Mouse (Mus musculus) hindbrain, embryonic 11.5 days (tissue): ENCODE measurements around the gene Bcl7c. TPM values are rescaled to one million over a fixed set of nuclear protein-coding genes. Genes with fewer than 3 reads are reported as not detected.
"Not testable (repeated sequence)": the region's sequence is repeated elsewhere in the genome, so short reads cannot be mapped to it uniquely, and the experiment has no call there.

Experiments used
- ATAC-seq: fragments of 200-750 bp; cut with Nextera tagmentation; 2 replicates; pipeline ENCODE4 v1.8.0; 2017; ENCODE audit warnings: mild to moderate bottlenecking, moderate TSS enrichment, moderate library complexity; ENCODE audit not compliant: low FRiP score
- DNase-seq: peaks from one replicate; pipeline ENCODE4 v3.0.0-alpha.2; 2015; ENCODE audit warnings: low spot score
- H3K27ac ChIP-seq: fragments of 300-500 bp; sonication (generic); 2 replicates; pipeline ENCODE4 v1.5.1; 2014; ENCODE audit warnings: mild to moderate bottlenecking, low read depth, low read length
- H3K27me3 ChIP-seq: fragments of 300-500 bp; sonication (generic); 2 replicates; pipeline ENCODE4 v1.6.1; 2014; ENCODE audit warnings: mild to moderate bottlenecking, low read length, moderate library complexity, mixed read lengths; ENCODE audit not compliant: control insufficient read depth, insufficient read depth
- H3K36me3 ChIP-seq: fragments of 300-500 bp; sonication (generic); 2 replicates; pipeline ENCODE4 v1.6.1; 2014; ENCODE audit warnings: mild to moderate bottlenecking, low read length, moderate library complexity, mixed read lengths; ENCODE audit not compliant: control insufficient read depth, insufficient read depth
- H3K4me1 ChIP-seq: fragments of 300-500 bp; sonication (generic); replicated peaks from 2 replicates; pipeline ENCODE4 v1.6.1; 2014; ENCODE audit warnings: low read length, mixed read lengths; ENCODE audit not compliant: control insufficient read depth, insufficient read depth
- H3K4me2 ChIP-seq: fragments of 300-500 bp; sonication (generic); replicated peaks from 2 replicates; pipeline ENCODE4 v1.6.1; 2014; ENCODE audit warnings: mild to moderate bottlenecking, low read depth, low read length
- H3K4me3 ChIP-seq: fragments of 300-500 bp; sonication (generic); 2 replicates; pipeline ENCODE4 v1.5.1; 2014; ENCODE audit warnings: low read depth, low read length
- H3K9ac ChIP-seq: fragments of 300-500 bp; sonication (generic); 2 replicates; pipeline ENCODE4 v1.6.1; 2014; ENCODE audit warnings: low read depth, low read length
- H3K9me3 ChIP-seq: fragments of 300-500 bp; sonication (generic); 2 replicates; pipeline ENCODE4 v1.6.1; 2016; ENCODE audit warnings: low read length; ENCODE audit not compliant: control insufficient read depth
- WGBS: fragments of 180-500 bp; shearing (Covaris S2); extraction: QIAGEN DNeasy Blood & Tissue Kit; methylation state at CpG from one replicate; pipeline ENCODE4 v1.1.7; 2014; 5-methylcytosine and 5-hydroxymethylcytosine counted together
- polyA plus RNA-seq: library from polyadenylated mRNA; unstranded; fragments of >200 nt; fragmentation: Nextera tagmentation; extraction: Ambion mirVana; gene quantifications from 2 replicates; pipeline ENCODE4 v1.2.1, GENCODE M21; 2014

Gene Bcl7c
- polyA plus RNA-seq, 1 experiment from 2014 or later = 61.5 TPM

- WGBS = 92% methylated on average over 7 of the region's 7 CpGs
- not testable (repeated sequence) for ATAC-seq, H3K27ac ChIP-seq, H3K9me3 ChIP-seq, H3K4me1 ChIP-seq, H3K36me3 ChIP-seq, H3K4me3 ChIP-seq, DNase-seq, H3K4me2 ChIP-seq, H3K9ac ChIP-seq, H3K27me3 ChIP-seq
These were observed 15.0 kb downstream of the Bcl7c start for GRCm38 (mm10) chr7:127693730-127694129.

GRCm38 (mm10) chr7:127693290-127693689 lies 15.4 kb downstream of the Bcl7c start:
- Histone ChIP-seq H3K4me2 (no peak overlapping the region), H3K27me3 (no peaks in the 10 kb centered on the region), H3K4me3 (no peak overlapping the region), H3K4me1 (0 out of 2 replicates have a peak, but pooled peaks cover 3% of the 10 kb centered on the region), H3K9me3 (no peaks in the 10 kb centered on the region), H3K27ac (no peak overlapping the region), H3K36me3 (no peaks in the 10 kb centered on the region), H3K9ac (no peak overlapping the region)
- 94% methylated on average over 8 of the region's 8 CpGs for WGBS
- ATAC-seq (no peak), DNase-seq (no peak)

GRCm38 (mm10) chr7:127691221-127691989 lies 17.3 kb downstream of the Bcl7c start:
- H3K36me3 ChIP-seq = no peaks in the 10 kb centered on the region
- H3K4me2 ChIP-seq = 0 out of 2 replicates have a peak overlapping the region, but pooled peaks have one; percentile 1
- 0 out of 2 replicates have a peak overlapping the region, but pooled peaks have one; percentile 12 for H3K27ac ChIP-seq
- 0 out of 2 replicates have a peak, but pooled peaks cover 3% of the 10 kb centered on the region for H3K4me1 ChIP-seq
- no peak overlapping the region for H3K9ac ChIP-seq
- 7% methylated on average over 15 of the region's 15 CpGs for WGBS
- H3K4me3 ChIP-seq = no peak overlapping the region
- DNase-seq (peak; percentile 52), ATAC-seq (no peak)
- H3K27me3 ChIP-seq = no peaks in the 10 kb centered on the region
- H3K9me3 ChIP-seq = no peaks in the 10 kb centered on the region

- H3K27ac ChIP-seq = no peak overlapping the region
- 0 out of 2 replicates have a peak, but pooled peaks cover 3% of the 10 kb centered on the region for H3K4me1 ChIP-seq
- H3K4me2 ChIP-seq = no peak overlapping the region
- no peak for ATAC-seq
- no peaks in the 10 kb centered on the region for H3K27me3 ChIP-seq
- H3K36me3 ChIP-seq = no peaks in the 10 kb centered on the region
- WGBS = 73% methylated on average over 9 of the region's 9 CpGs
- H3K9ac ChIP-seq = no peak overlapping the region
- H3K4me3 ChIP-seq = no peak overlapping the region
- no peaks in the 10 kb centered on the region for H3K9me3 ChIP-seq
- DNase-seq = no peak
These were observed 19.0 kb downstream of the Bcl7c start for GRCm38 (mm10) chr7:127689626-127690280.

- H3K27ac ChIP-seq = no peak overlapping the region
- DNase-seq (no peak), ATAC-seq (no peak)
- 0 out of 2 replicates have a peak, but pooled peaks cover 3% of the 10 kb centered on the region for H3K4me1 ChIP-seq
- 88% methylated on average over 7 of the region's 7 CpGs for WGBS
- no peaks in the 10 kb centered on the region for H3K27me3 ChIP-seq
- H3K36me3 ChIP-seq = no peaks in the 10 kb centered on the region
- no peak overlapping the region for H3K4me2 ChIP-seq
- no peaks in the 10 kb centered on the region for H3K9me3 ChIP-seq
- H3K4me3 ChIP-seq = no peak overlapping the region
- H3K9ac ChIP-seq = no peak overlapping the region
These were observed 19.8 kb downstream of the Bcl7c start for GRCm38 (mm10) chr7:127688935-127689334.

GRCm38 (mm10) chr7:127686740-127687449 lies 21.8 kb downstream of the Bcl7c start:
- Histone ChIP-seq H3K27ac (no peak overlapping the region), H3K4me3 (no peak overlapping the region)
- WGBS = 75% methylated on average over 11 of the region's 11 CpGs

GRCm38 (mm10) chr7:127685304-127686018 lies 23.3 kb downstream of the Bcl7c start:
- no peaks in the 10 kb centered on the region for H3K4me1 ChIP-seq
- H3K9me3 ChIP-seq = no peaks in the 10 kb centered on the region
- no peak for DNase-seq
- no peak overlapping the region for H3K9ac ChIP-seq
- ATAC-seq = no peak
- H3K4me2 ChIP-seq = no peak overlapping the region
- H3K4me3 ChIP-seq = no peak overlapping the region
- H3K36me3 ChIP-seq = no peaks in the 10 kb centered on the region
- 69% methylated on average over 14 of the region's 14 CpGs for WGBS
- no peak overlapping the region for H3K27ac ChIP-seq
- no peaks in the 10 kb centered on the region for H3K27me3 ChIP-seq

More at GRCm38 (mm10) chr7:127686740-127687449, 21.8 kb downstream of the Bcl7c start:
- H3K27me3 ChIP-seq = no peaks in the 10 kb centered on the region
- no peak overlapping the region for H3K9ac ChIP-seq
- 0 out of 2 replicates have a peak, but pooled peaks cover 3% of the 10 kb centered on the region for H3K4me1 ChIP-seq
- H3K36me3 ChIP-seq = no peaks in the 10 kb centered on the region
- ATAC-seq (no peak), DNase-seq (no peak)
- H3K9me3 ChIP-seq = no peaks in the 10 kb centered on the region
- no peak overlapping the region for H3K4me2 ChIP-seq

GRCm38 (mm10) chr7:127681888-127682553 lies 26.7 kb downstream of the Bcl7c start:
- DNase-seq (no peak), ATAC-seq (no peak)
- Histone ChIP-seq H3K4me1 (no peaks in the 10 kb centered on the region), H3K36me3 (no peaks in the 10 kb centered on the region), H3K27ac (no peak overlapping the region), H3K4me3 (no peak overlapping the region), H3K9me3 (no peaks in the 10 kb centered on the region), H3K27me3 (no peaks in the 10 kb centered on the region), H3K4me2 (no peak overlapping the region), H3K9ac (no peak overlapping the region)
- 92% methylated on average over 8 of the region's 8 CpGs for WGBS
